11 mouse cellular contexts compared by ENCODE assay signal in the genomic region with DNA sequence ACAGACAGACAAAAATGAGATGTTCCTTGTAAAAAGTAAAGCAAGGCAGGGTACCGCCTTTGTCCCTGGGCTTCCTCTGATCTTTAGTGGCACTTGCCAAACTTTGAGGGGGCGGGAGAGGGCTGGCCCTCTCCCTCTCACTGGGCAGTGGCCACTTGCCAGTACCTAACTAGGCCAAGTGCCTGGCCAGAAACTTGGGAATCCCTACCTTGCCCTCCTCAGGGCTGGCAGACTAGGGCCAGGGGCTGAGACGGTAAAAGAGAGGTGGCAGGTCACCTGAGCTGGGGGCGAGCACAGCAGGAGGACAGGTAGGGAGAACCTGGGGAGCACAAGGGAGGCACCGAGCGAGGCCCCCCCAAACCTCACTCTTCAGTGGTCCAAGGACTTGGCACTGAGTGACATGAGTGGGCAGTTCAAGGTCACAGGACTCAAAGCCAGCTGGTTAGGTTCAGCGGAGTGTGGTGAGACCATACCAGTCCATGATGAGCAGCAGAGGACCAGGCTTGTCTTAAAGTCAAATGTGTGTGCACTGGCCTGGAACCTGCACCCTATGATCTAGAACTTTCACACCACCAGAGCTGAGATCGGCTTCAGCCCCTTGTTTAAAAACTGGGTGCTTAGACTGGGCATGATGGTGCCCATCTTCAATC. TPM values are rescaled to one million over a fixed set of nuclear protein-coding genes. Genes with fewer than 3 reads are reported as not detected.
DNase-seq lines count a peak whose midpoint lies in the region; ATAC-seq lines count a peak whose summit lies in the region.
"Had no signal": no experiment of that assay in that cellular context is flagged by ENCODE, and none has a peak within 500 bp of the region (broad histone marks: within the 10 kb centered on the region; RNA-seq: fewer than 3 reads in every experiment).

No protein-coding gene starts in this region.

- H3K4me1 ChIP-seq in heart, embryonic 12.5 days (replicated peaks), result peaks cover 34% of the 10 kb centered on the region

- H3K9ac ChIP-seq in heart, embryonic 12.5 days, result no peak overlapping the region
- H3K9ac ChIP-seq: neural tube, embryonic 13.5 days had no signal

- intact Hi-C loops in heart, postnatal 10 days (cut with DNase I), result no loop called here

- no peak overlapping the region for H3K27ac ChIP-seq in heart, embryonic 12.5 days (ENCODE audit: poor library complexity, severe bottlenecking)
- H3K27ac ChIP-seq: midbrain, embryonic 10.5 days had no signal

- H3K4me2 ChIP-seq in heart, embryonic 12.5 days, result no peak overlapping the region
- H3K4me2 ChIP-seq: neural tube, embryonic 13.5 days had no signal

- peaks cover 77% of the 10 kb centered on the region for H3K27me3 ChIP-seq in heart, embryonic 12.5 days (replicated peaks)

- H3K4me3 ChIP-seq in heart, embryonic 12.5 days, result no peak overlapping the region
- H3K4me3 ChIP-seq: midbrain, embryonic 10.5 days; neural tube, embryonic 13.5 days had no signal

- ATAC-seq in heart, embryonic 12.5 days (ENCODE audit: insufficient number of reproducible peaks, low FRiP score), result no peak

- H3K36me3 ChIP-seq in heart, embryonic 12.5 days, result no peaks in the 10 kb centered on the region
- H3K36me3 ChIP-seq: midbrain, embryonic 10.5 days; neural tube, embryonic 13.5 days had no signal

- H3K9me3 ChIP-seq in heart, embryonic 12.5 days (replicated peaks), result no peaks in the 10 kb centered on the region
- H3K9me3 ChIP-seq: midbrain, embryonic 10.5 days; neural tube, embryonic 13.5 days had no signal

- WGBS in heart, embryonic 12.5 days, result 78% methylated on average over 8 of the region's 8 CpGs

- DNase-seq in adrenal gland, adult (ENCODE audit: inconsistent age in 2 of 2, low spot score in 1 of 2), result peak; percentile 50 to 77
- DNase-seq in adrenal gland, postnatal 4 days (ENCODE audit: low spot score in 2 of 2), result no peak
- peak; percentile 34 to 41 for DNase-seq in heart, postnatal 10 days
- peak; percentile 69 to 76 for DNase-seq in right cerebral cortex, postnatal 10 days (ENCODE audit: low spot score in 2 of 2)
- DNase-seq in right cerebral cortex, postnatal 14 days, result no peak
- peak; percentile 43 for DNase-seq in skeletal muscle tissue, adult 2 months (ENCODE audit: low read depth, low spot score)
- no peak for DNase-seq in neural tube, embryonic 10.5 days (ENCODE audit: extremely low spot score, low spot score)
- DNase-seq: heart, postnatal 36 days had no signal

RNA-seq across cellular contexts. Expression of gene Otub1, which starts 25.2 kb away (rescaled TPM):
- total RNA-seq in adrenal gland, postnatal 4 days (2021), result 100 to 1,000 TPM; 133 to 135 TPM
- total RNA-seq in heart, postnatal 10 days (2021), result 100 to 1,000 TPM; 102 to 104 TPM
- 151 and 154 TPM in 2 replicates for polyA plus RNA-seq in heart, embryonic 12.5 days (2016; fragmentation: Nextera tagmentation; extraction: Ambion mirVana)

RNA-seq across cellular contexts. Expression of gene Cox8a, which starts 36.5 kb away (rescaled TPM):
- 100 to 1,000 TPM; 687 to 720 TPM for total RNA-seq in adrenal gland, postnatal 4 days (2021)
- 100 to 1,000 TPM; 661 to 717 TPM for total RNA-seq in heart, postnatal 10 days (2021)
- 2,134 and 2,138 TPM in 2 replicates for polyA plus RNA-seq in heart, embryonic 12.5 days (2016; fragmentation: Nextera tagmentation; extraction: Ambion mirVana)

Comparison
In these comparisons a context has a peak if more than half of its experiments do, and no peak if none do; other contexts are left out.
1. DNase-seq: peak in adrenal gland, adult (2 of 2), heart, postnatal 10 days (2 of 2), right cerebral cortex, postnatal 10 days (2 of 2) and skeletal muscle tissue, adult 2 months (single experiment); none in adrenal gland, postnatal 4 days (0 of 2), right cerebral cortex, postnatal 14 days (single experiment) and neural tube, embryonic 10.5 days (single experiment).